Mouse (Mus musculus) thymus, adult 2 months (tissue): Measurements from ENCODE around the gene Rundc3a.

Experiments used
- CTCF ChIP-seq: fragments of 200-500 bp; IDR thresholded peaks from 2 replicates; pipeline ENCODE4 v1.5.1; 2012; ENCODE audit warnings: mild to moderate bottlenecking, control low read depth, low read length, moderate library complexity, borderline replicate concordance; ENCODE audit not compliant: control insufficient read depth, poor library complexity, insufficient read depth; ENCODE audit errors: extremely low read depth
- POLR2A ChIP-seq: fragments of 200-500 bp; IDR thresholded peaks from 2 replicates; pipeline ENCODE4 v1.6.1; 2012; ENCODE audit warnings: mild to moderate bottlenecking, low read length, control low read depth, moderate library complexity; ENCODE audit not compliant: control insufficient read depth, poor library complexity, insufficient read depth; ENCODE audit errors: extremely low read depth

DNA sequence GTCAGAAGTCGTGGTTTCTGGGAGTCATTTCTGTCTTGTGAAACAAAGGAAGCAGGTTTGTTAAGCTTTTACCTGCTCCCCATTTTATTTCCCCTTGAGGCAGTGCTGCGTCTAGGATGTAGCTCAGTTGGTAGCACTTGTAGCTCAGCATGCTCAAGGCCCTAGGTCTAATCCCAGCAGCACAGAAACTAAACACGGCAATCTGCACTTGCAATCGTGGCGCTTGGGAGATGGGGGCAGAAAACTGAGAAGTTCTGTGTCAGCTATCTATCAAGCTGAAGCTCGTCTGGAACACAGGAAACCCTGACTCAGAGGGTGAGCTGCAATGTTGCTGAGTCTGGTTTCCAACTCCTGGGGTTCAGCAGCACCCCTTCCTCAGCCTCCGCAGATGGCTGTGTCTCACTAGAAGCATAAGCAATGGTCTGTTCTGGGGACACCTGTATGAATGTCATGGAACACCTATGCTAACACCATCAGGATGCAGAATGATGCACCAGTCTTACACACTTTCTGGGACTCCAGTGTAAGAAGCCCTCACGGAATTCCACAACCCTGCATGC lies 35.9 kb downstream of the Rundc3a start:
- TF ChIP-seq CTCF (no peak), POLR2A (no peak)
